Mouse (Mus musculus): Measurements from ENCODE around the gene Slc25a30. TPM values are rescaled to one million over a fixed set of nuclear protein-coding genes. Genes with fewer than 3 reads are reported as not detected.

Gene Slc25a30
- polyA plus RNA-seq, 2 experiments = 3.5 to 8.2 TPM

- Histone ChIP-seq H3K27me3 (ENCODE audit: control insufficient read depth, insufficient read depth, low read length) (no peaks in the 10 kb centered on the region), H3K4me1 (ENCODE audit: control insufficient read depth, insufficient read depth, low read length) (peaks cover 12% of the 10 kb centered on the region; the same call in 1 of the 2 replicates), H3K9me3 (ENCODE audit: control insufficient read depth, low read length) (no peaks in the 10 kb centered on the region), H3K4me2 (replicated peaks; ENCODE audit: low read depth, low read length, severe bottlenecking) (no peak overlapping the region), H3K4me3 (replicated peaks; ENCODE audit: low read length) (no peak overlapping the region), H3K27ac (replicated peaks; ENCODE audit: low read depth, low read length) (no peak overlapping the region), H3K36me3 (ENCODE audit: control insufficient read depth, insufficient read depth, low read length) (peaks cover 20% of the 10 kb centered on the region), H3K9ac (ENCODE audit: low read depth, low read length, severe bottlenecking) (no peak overlapping the region)
- TF ChIP-seq POLR2A (IDR thresholded peaks at IDR 0.05; ENCODE audit: borderline replicate concordance, extremely low read depth, insufficient read depth, insufficient read length) = no peak
- no peak for DNase-seq (ENCODE audit: low spot score)
- WGBS = 95% methylated on average over 4 of the region's 4 CpGs
- no peak for ATAC-seq (ENCODE audit: low FRiP score, low read depth)
Measured at GRCm38 (mm10) chr14:75749123-75749522, 37.7 kb downstream of the Slc25a30 start.

GRCm38 (mm10) chr14:75747960-75748359, 38.9 kb downstream of the Slc25a30 start:
- H3K4me3 ChIP-seq (replicated peaks; ENCODE audit: low read length) = no peak overlapping the region
- no peak for TF ChIP-seq POLR2A (IDR thresholded peaks at IDR 0.05; ENCODE audit: borderline replicate concordance, extremely low read depth, insufficient read depth, insufficient read length)
- WGBS = 91% methylated on average over 2 of the region's 2 CpGs
- ATAC-seq (ENCODE audit: low FRiP score, low read depth) (no peak), DNase-seq (ENCODE audit: low spot score) (no peak)
- H3K4me1 ChIP-seq (ENCODE audit: control insufficient read depth, insufficient read depth, low read length) = peaks cover 5% of the 10 kb centered on the region; the same call in 1 of the 2 replicates
- H3K4me2 ChIP-seq (replicated peaks; ENCODE audit: low read depth, low read length, severe bottlenecking) = no peak overlapping the region
- no peak overlapping the region for H3K9ac ChIP-seq (ENCODE audit: low read depth, low read length, severe bottlenecking)
- H3K27ac ChIP-seq (replicated peaks; ENCODE audit: low read depth, low read length) = no peak overlapping the region
- H3K27me3 ChIP-seq (ENCODE audit: control insufficient read depth, insufficient read depth, low read length) = no peaks in the 10 kb centered on the region
- peaks cover 24% of the 10 kb centered on the region for H3K36me3 ChIP-seq (ENCODE audit: control insufficient read depth, insufficient read depth, low read length)
- no peaks in the 10 kb centered on the region for H3K9me3 ChIP-seq (ENCODE audit: control insufficient read depth, low read length)

DNA sequence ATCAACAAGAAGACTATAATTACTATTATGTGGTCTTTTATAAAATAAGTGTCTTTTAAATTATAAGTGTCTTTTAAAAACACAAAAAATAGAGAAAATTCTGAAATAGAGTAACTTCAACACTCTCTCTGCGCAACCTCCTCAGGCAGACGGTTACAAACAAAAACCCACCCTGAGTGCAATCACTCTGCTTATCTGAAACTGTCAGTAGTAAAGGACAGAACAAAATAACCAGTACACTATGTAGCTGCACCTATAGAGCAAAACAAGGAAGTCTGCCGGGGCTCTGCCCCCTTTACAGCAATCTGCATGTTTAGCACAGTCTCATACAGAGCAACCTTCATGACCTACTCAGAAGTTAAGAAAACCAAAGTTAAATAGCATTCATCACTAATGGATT, 44.9 kb downstream of the Slc25a30 start:
- Histone ChIP-seq H3K4me1 (ENCODE audit: control insufficient read depth, insufficient read depth, low read length) (no peaks in the 10 kb centered on the region), H3K9ac (ENCODE audit: low read depth, low read length, severe bottlenecking) (no peak overlapping the region), H3K27me3 (ENCODE audit: control insufficient read depth, insufficient read depth, low read length) (no peaks in the 10 kb centered on the region), H3K9me3 (ENCODE audit: control insufficient read depth, low read length) (no peaks in the 10 kb centered on the region), H3K4me2 (replicated peaks; ENCODE audit: low read depth, low read length, severe bottlenecking) (no peak overlapping the region), H3K27ac (replicated peaks; ENCODE audit: low read depth, low read length) (no peak overlapping the region), H3K36me3 (ENCODE audit: control insufficient read depth, insufficient read depth, low read length) (peaks cover 68% of the 10 kb centered on the region), H3K4me3 (replicated peaks; ENCODE audit: low read length) (no peak overlapping the region)
- ATAC-seq (ENCODE audit: low FRiP score, low read depth) = no peak
- WGBS = 95% methylated on average over 3 of the region's 3 CpGs
- no peak for DNase-seq (ENCODE audit: low spot score)
- no peak for TF ChIP-seq POLR2A (IDR thresholded peaks at IDR 0.05; ENCODE audit: borderline replicate concordance, extremely low read depth, insufficient read depth, insufficient read length)

DNA sequence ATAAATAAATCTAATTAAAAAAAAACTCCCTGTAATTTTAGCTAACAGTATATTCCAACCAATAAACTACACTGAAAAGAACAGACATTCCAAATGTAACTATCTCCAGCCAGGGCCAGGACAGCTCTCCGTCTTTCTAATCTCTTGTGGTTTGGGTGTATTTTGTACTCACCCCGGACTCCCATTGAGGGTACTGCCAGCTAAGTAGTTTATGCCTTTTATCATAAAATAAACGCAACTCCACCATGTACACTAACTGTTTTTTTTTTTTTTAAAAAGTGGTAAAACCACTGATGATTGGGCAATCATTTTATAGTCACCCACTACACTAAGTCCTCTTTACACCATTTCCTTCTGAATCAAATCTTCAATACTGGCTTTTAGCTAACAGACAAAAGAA, 51.2 kb downstream of the Slc25a30 start:
- Histone ChIP-seq H3K27ac (replicated peaks; ENCODE audit: low read depth, low read length) (no peak overlapping the region), H3K4me3 (replicated peaks; ENCODE audit: low read length) (no peak overlapping the region), H3K9ac (ENCODE audit: low read depth, low read length, severe bottlenecking) (no peak overlapping the region), H3K4me1 (ENCODE audit: control insufficient read depth, insufficient read depth, low read length) (no peaks in the 10 kb centered on the region), H3K36me3 (ENCODE audit: control insufficient read depth, insufficient read depth, low read length) (peaks cover 87% of the 10 kb centered on the region), H3K27me3 (ENCODE audit: control insufficient read depth, insufficient read depth, low read length) (no peaks in the 10 kb centered on the region), H3K4me2 (replicated peaks; ENCODE audit: low read depth, low read length, severe bottlenecking) (no peak overlapping the region), H3K9me3 (ENCODE audit: control insufficient read depth, low read length) (no peaks in the 10 kb centered on the region)
- WGBS = 92% methylated on average over 3 of the region's 3 CpGs
- ATAC-seq (ENCODE audit: low FRiP score, low read depth) = no peak
- no peak for TF ChIP-seq POLR2A (IDR thresholded peaks at IDR 0.05; ENCODE audit: borderline replicate concordance, extremely low read depth, insufficient read depth, insufficient read length)
- no peak for DNase-seq (ENCODE audit: low spot score)

- Histone ChIP-seq H3K27me3 (ENCODE audit: control insufficient read depth, insufficient read depth, low read length) (no peaks in the 10 kb centered on the region), H3K27ac (replicated peaks; ENCODE audit: low read depth, low read length) (no peak overlapping the region), H3K9ac (ENCODE audit: low read depth, low read length, severe bottlenecking) (no peak overlapping the region), H3K4me2 (replicated peaks; ENCODE audit: low read depth, low read length, severe bottlenecking) (no peak overlapping the region), H3K4me1 (ENCODE audit: control insufficient read depth, insufficient read depth, low read length) (no peaks in the 10 kb centered on the region), H3K4me3 (replicated peaks; ENCODE audit: low read length) (no peak overlapping the region), H3K9me3 (ENCODE audit: control insufficient read depth, low read length) (no peaks in the 10 kb centered on the region), H3K36me3 (ENCODE audit: control insufficient read depth, insufficient read depth, low read length) (peaks cover 90% of the 10 kb centered on the region)
- no peak for ATAC-seq (ENCODE audit: low FRiP score, low read depth)
- WGBS = 92% methylated on average over 7 of the region's 7 CpGs
- DNase-seq (ENCODE audit: low spot score) = no peak
- no peak for TF ChIP-seq POLR2A (IDR thresholded peaks at IDR 0.05; ENCODE audit: borderline replicate concordance, extremely low read depth, insufficient read depth, insufficient read length)
Measured at GRCm38 (mm10) chr14:75732631-75733030, 54.2 kb downstream of the Slc25a30 start.

DNA sequence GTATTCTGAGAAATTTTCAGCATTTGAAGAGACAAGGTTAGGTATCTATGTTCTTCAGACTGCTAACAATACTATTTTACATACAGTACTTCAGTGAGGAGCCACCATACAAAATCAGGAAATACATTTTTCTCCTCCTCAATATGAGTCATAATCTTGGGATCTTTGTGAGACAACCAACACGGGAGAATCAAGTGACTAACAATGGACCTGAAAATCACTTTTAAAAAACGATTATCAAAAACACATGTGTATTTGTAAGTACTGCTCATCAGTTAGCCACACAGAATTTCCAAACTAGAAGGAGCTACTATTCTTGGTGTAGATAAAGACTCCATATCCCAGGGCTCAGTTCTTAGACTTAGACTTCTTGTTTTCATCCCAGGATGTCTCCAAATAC, 55.5 kb downstream of the Slc25a30 start:
- TF ChIP-seq POLR2A (IDR thresholded peaks at IDR 0.05; ENCODE audit: borderline replicate concordance, extremely low read depth, insufficient read depth, insufficient read length) = no peak
- peaks cover 90% of the 10 kb centered on the region for H3K36me3 ChIP-seq (ENCODE audit: control insufficient read depth, insufficient read depth, low read length)
- H3K4me2 ChIP-seq (replicated peaks; ENCODE audit: low read depth, low read length, severe bottlenecking) = no peak overlapping the region
- DNase-seq (ENCODE audit: low spot score) (no peak), ATAC-seq (ENCODE audit: low FRiP score, low read depth) (no peak)
- no peak overlapping the region for H3K27ac ChIP-seq (replicated peaks; ENCODE audit: low read depth, low read length)
- no peaks in the 10 kb centered on the region for H3K27me3 ChIP-seq (ENCODE audit: control insufficient read depth, insufficient read depth, low read length)
- no peaks in the 10 kb centered on the region for H3K9me3 ChIP-seq (ENCODE audit: control insufficient read depth, low read length)
- H3K4me1 ChIP-seq (ENCODE audit: control insufficient read depth, insufficient read depth, low read length) = no peaks in the 10 kb centered on the region
- 67% methylated on average over 2 of the region's 2 CpGs for WGBS
- H3K4me3 ChIP-seq (replicated peaks; ENCODE audit: low read length) = no peak overlapping the region
- no peak overlapping the region for H3K9ac ChIP-seq (ENCODE audit: low read depth, low read length, severe bottlenecking)

All from limb, embryonic 14.5 days (tissue).